Mouse (Mus musculus): ENCODE results near the gene Ndrg2. TPM values are rescaled to one million over a fixed set of nuclear protein-coding genes. Genes with fewer than 3 reads are reported as not detected.
"Not testable (repeated sequence)": the region's sequence is repeated elsewhere in the genome, so short reads cannot be mapped to it uniquely, and the experiment has no call there.

Ndrg2 gene
- polyA plus RNA-seq, 1 experiment from 2014 or later, result 11.9 TPM

DNA sequence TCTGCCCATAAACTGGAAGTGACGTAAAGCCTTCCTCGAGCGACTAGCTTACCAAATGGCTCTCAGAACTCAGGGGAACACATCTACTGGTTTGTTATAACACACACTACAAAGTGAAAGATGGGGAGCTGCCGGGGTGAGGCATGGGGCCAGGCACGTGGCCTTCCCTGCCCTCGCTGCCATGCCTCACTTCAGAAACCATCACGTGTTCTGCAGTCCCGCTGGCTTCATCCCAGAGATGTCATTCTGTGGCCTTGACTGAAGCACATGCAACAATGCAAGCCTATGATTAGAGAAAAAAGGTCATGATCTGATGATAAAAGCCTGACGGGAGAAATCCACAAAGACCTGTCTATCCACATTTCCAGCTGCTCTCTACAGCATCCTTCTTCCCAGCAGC is 42.2 kb downstream of the Ndrg2 start:
- Histone ChIP-seq H3K27me3 (ENCODE audit: control insufficient read depth, insufficient read depth, low read length) (no peaks in the 10 kb centered on the region), H3K4me3 (ENCODE audit: low read depth, low read length) (no peak overlapping the region), H3K4me2 (ENCODE audit: low read depth, severe bottlenecking) (no peak overlapping the region), H3K4me1 (ENCODE audit: control insufficient read depth, insufficient read depth, low read length) (no peaks in the 10 kb centered on the region), H3K9me3 (ENCODE audit: control insufficient read depth, low read length) (no peaks in the 10 kb centered on the region), H3K9ac (ENCODE audit: low read length) (no peak overlapping the region), H3K36me3 (ENCODE audit: control insufficient read depth, insufficient read depth, low read length) (no peaks in the 10 kb centered on the region), H3K27ac (replicated peaks; ENCODE audit: low read depth, low read length) (no peak overlapping the region)
- whole genome bisulfite sequencing, result 83% methylated on average over 9 of the region's 9 CpGs
- ATAC-seq (ENCODE audit: insufficient number of reproducible peaks, low FRiP score, low TSS enrichment, low read depth) (no peak), DNase-seq (ENCODE audit: low spot score) (no peak)

DNA sequence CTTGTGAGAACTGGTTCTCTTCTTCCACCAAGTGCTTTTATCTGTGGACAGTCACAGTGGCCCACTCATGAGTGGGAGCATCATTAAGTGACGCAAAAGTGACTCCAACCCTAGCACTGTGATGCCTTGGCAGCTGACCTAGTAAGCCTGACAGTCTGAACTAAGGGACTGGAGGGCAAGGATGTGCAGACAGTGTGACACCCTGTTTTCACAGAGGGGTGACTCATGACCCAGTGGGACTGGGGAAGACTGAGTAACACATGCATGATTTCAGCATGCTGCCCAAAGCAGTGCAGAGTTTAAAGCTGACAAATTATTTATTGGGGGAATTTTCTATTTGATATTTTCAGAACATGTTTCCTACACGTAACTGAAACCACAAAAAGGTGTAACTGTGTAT is 43.2 kb downstream of the Ndrg2 start:
- Histone ChIP-seq H3K9me3 (ENCODE audit: control insufficient read depth, low read length) (no peaks in the 10 kb centered on the region), H3K36me3 (ENCODE audit: control insufficient read depth, insufficient read depth, low read length) (no peaks in the 10 kb centered on the region), H3K4me3 (ENCODE audit: low read depth, low read length) (no peak overlapping the region), H3K27me3 (ENCODE audit: control insufficient read depth, insufficient read depth, low read length) (no peaks in the 10 kb centered on the region), H3K4me2 (ENCODE audit: low read depth, severe bottlenecking) (no peak overlapping the region), H3K27ac (replicated peaks; ENCODE audit: low read depth, low read length) (no peak overlapping the region), H3K4me1 (ENCODE audit: control insufficient read depth, insufficient read depth, low read length) (no peaks in the 10 kb centered on the region), H3K9ac (ENCODE audit: low read length) (no peak overlapping the region)
- 77% methylated on average over 2 of the region's 2 CpGs for WGBS
- DNase-seq (ENCODE audit: low spot score), result no peak
- no peak for ATAC-seq (ENCODE audit: insufficient number of reproducible peaks, low FRiP score, low TSS enrichment, low read depth)

DNA sequence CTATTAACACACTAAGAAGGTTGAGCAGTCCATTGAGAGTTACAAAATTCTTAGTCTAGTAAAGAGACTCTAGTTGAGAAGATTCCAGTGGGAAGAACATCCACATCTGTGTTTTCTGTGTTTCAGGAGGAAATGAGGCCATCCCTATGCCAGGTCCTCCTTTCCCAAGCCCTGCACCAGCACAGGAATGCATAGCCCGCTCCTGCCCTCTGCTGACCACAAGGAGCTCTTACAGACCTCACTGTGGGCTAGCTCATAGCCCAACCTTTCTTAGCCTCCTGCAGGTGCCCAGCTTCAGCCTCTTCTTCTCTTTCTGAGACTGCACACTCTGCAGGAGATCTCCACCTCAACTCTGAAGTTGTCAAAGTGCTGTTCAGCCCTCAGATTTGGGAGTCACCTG is 50.4 kb downstream of the Ndrg2 start:
- DNase-seq (ENCODE audit: low spot score), result peak; percentile 41
- H3K4me3 ChIP-seq (ENCODE audit: low read depth, low read length); H3K9me3 ChIP-seq (ENCODE audit: control insufficient read depth, low read length); H3K9ac ChIP-seq (ENCODE audit: low read length); ATAC-seq (ENCODE audit: insufficient number of reproducible peaks, low FRiP score, low TSS enrichment, low read depth); H3K4me1 ChIP-seq (ENCODE audit: control insufficient read depth, insufficient read depth, low read length); H3K27me3 ChIP-seq (ENCODE audit: control insufficient read depth, insufficient read depth, low read length); H3K36me3 ChIP-seq (ENCODE audit: control insufficient read depth, insufficient read depth, low read length); H3K4me2 ChIP-seq (ENCODE audit: low read depth, severe bottlenecking); H3K27ac ChIP-seq (replicated peaks; ENCODE audit: low read depth, low read length): not testable (repeated sequence)
- 0% methylated on average over 1 of the region's 1 CpGs for WGBS

- H3K4me3 ChIP-seq (ENCODE audit: low read depth, low read length); H3K27ac ChIP-seq (replicated peaks; ENCODE audit: low read depth, low read length); H3K4me2 ChIP-seq (ENCODE audit: low read depth, severe bottlenecking); ATAC-seq (ENCODE audit: insufficient number of reproducible peaks, low FRiP score, low TSS enrichment, low read depth); H3K27me3 ChIP-seq (ENCODE audit: control insufficient read depth, insufficient read depth, low read length); DNase-seq (ENCODE audit: low spot score); H3K4me1 ChIP-seq (ENCODE audit: control insufficient read depth, insufficient read depth, low read length); H3K9ac ChIP-seq (ENCODE audit: low read length); H3K9me3 ChIP-seq (ENCODE audit: control insufficient read depth, low read length); H3K36me3 ChIP-seq (ENCODE audit: control insufficient read depth, insufficient read depth, low read length): not testable (repeated sequence)
- 88% methylated on average over 7 of the region's 7 CpGs for WGBS
Measured at GRCm38 (mm10) chr14:51855280-51855679, 58.7 kb downstream of the Ndrg2 start.

Other genes with a start within 250 kb of the Ndrg2 start
- gene Gm17079, start 218.7 kb downstream of the Ndrg2 start, polyA plus RNA-seq (2014; fragmentation: Nextera tagmentation; extraction: Ambion mirVana), result not detected in 2 replicates
- gene Gm5800, start 197.0 kb downstream of the Ndrg2 start, polyA plus RNA-seq (2014; fragmentation: Nextera tagmentation; extraction: Ambion mirVana), result not detected in 2 replicates
- gene Ang4, start 140.6 kb downstream of the Ndrg2 start, polyA plus RNA-seq (2014; fragmentation: Nextera tagmentation; extraction: Ambion mirVana), result not detected in 2 replicates
- not detected in 2 replicates for gene AY358078, start 114.1 kb downstream of the Ndrg2 start, polyA plus RNA-seq (2014; fragmentation: Nextera tagmentation; extraction: Ambion mirVana)
- not detected in 2 replicates for gene Ear6, start 60.5 kb downstream of the Ndrg2 start, polyA plus RNA-seq (2014; fragmentation: Nextera tagmentation; extraction: Ambion mirVana)
- gene Mettl17, start 29.3 kb downstream of the Ndrg2 start, polyA plus RNA-seq (2014; fragmentation: Nextera tagmentation; extraction: Ambion mirVana), result 41.9 and 46.2 TPM in 2 replicates
- 0.13 and 0.15 TPM in 2 replicates for gene Slc39a2, start 21.3 kb downstream of the Ndrg2 start, polyA plus RNA-seq (2014; fragmentation: Nextera tagmentation; extraction: Ambion mirVana)
- gene Tppp2, start 4.3 kb upstream of the Ndrg2 start, polyA plus RNA-seq (2014; fragmentation: Nextera tagmentation; extraction: Ambion mirVana), result not detected in 2 replicates
- not detected in 2 replicates for gene Rnase13, start 8.6 kb upstream of the Ndrg2 start, polyA plus RNA-seq (2014; fragmentation: Nextera tagmentation; extraction: Ambion mirVana)
- gene Arhgef40, start 70.6 kb upstream of the Ndrg2 start, polyA plus RNA-seq (2014; fragmentation: Nextera tagmentation; extraction: Ambion mirVana), result 154 and 158 TPM in 2 replicates
- 0.60 and 1.3 TPM in 2 replicates for gene Tmem253, start 101.5 kb upstream of the Ndrg2 start, polyA plus RNA-seq (2014; fragmentation: Nextera tagmentation; extraction: Ambion mirVana)
- 51.6 and 52.0 TPM in 2 replicates for gene Zfp219, start 106.6 kb upstream of the Ndrg2 start, polyA plus RNA-seq (2014; fragmentation: Nextera tagmentation; extraction: Ambion mirVana)
- gene Olfr221, start 128.3 kb upstream of the Ndrg2 start, polyA plus RNA-seq (2014; fragmentation: Nextera tagmentation; extraction: Ambion mirVana), result not detected in 2 replicates
- gene Hnrnpc, start 189.9 kb upstream of the Ndrg2 start, polyA plus RNA-seq (2014; fragmentation: Nextera tagmentation; extraction: Ambion mirVana), result 989 and 1,009 TPM in 2 replicates
- gene Rpgrip1, start 196.5 kb upstream of the Ndrg2 start, polyA plus RNA-seq (2014; fragmentation: Nextera tagmentation; extraction: Ambion mirVana), result 119 and 124 TPM in 2 replicates

Data from limb, embryonic 11.5 days (tissue).